Mouse (Mus musculus): Measurements from ENCODE around the gene Slc7a15. TPM values are rescaled to one million over a fixed set of nuclear protein-coding genes. Genes with fewer than 3 reads are reported as not detected.
A peak's percentile ranks its signal among the peaks of the same experiment; 100 is the strongest.

Gene Slc7a15
- total and polyA plus RNA-seq, 3 experiments, result not detected

DNA sequence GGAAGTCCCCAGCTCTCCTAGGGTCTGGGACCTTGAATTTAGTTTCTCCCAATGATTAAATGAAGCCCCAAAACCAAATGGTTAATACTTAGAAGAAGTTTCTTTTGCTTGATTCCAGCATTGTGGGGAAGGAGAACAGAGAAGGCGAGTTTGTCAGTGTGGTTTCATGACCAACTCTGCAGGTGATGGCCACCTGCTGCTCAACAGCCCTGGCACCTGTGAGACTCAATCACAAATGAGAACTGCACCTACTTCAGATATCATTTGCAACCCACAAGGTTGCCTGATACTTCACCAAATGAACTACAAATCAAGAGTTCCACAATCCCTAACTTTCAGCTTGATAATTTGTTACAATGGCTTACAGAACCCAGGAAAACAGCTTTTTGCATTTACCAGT, 71.7 kb downstream of the Slc7a15 start:
- Histone ChIP-seq H3K4me3 (ENCODE audit: low read depth, low read length) (no peak overlapping the region), H3K4me1 (ENCODE audit: insufficient read depth, low read depth, low read length) (0 out of 2 replicates have a peak, but pooled peaks cover 3% of the 10 kb centered on the region), H3K9me3 (replicated peaks) (no peaks in the 10 kb centered on the region), H3K27me3 (ENCODE audit: insufficient read depth, low read length) (no peaks in the 10 kb centered on the region), H3K36me3 (replicated peaks) (no peaks in the 10 kb centered on the region)
- no peak for DNase-seq (ENCODE audit: low spot score)
- TF ChIP-seq CTCF (IDR thresholded peaks at IDR 0.05; ENCODE audit: low read depth, low read length) (no peak), POLR2AphosphoS5 (IDR thresholded peaks at IDR 0.05; ENCODE audit: insufficient replicate concordance, low read depth, low read length) (no peak), GATA2 (IDR thresholded peaks at IDR 0.05; ENCODE audit: borderline replicate concordance, low read depth, low read length) (no peak), GATA1 (IDR thresholded peaks at IDR 0.05; ENCODE audit: borderline replicate concordance, low read length) (no peak), TAL1 (conservative IDR thresholded peaks at IDR 0.05; ENCODE audit: low read depth, low read length) (no peak)
- no peak for ATAC-seq (ENCODE audit: extremely low read depth, insufficient number of reproducible peaks, low FRiP score, poor library complexity, severe bottlenecking)

GRCm38 (mm10) chr12:8524062-8524461, 74.8 kb downstream of the Slc7a15 start:
- no peaks in the 10 kb centered on the region for H3K36me3 ChIP-seq (replicated peaks)
- H3K27me3 ChIP-seq (ENCODE audit: insufficient read depth, low read length), result no peaks in the 10 kb centered on the region
- DNase-seq (ENCODE audit: low spot score) (no peak), ATAC-seq (ENCODE audit: extremely low read depth, insufficient number of reproducible peaks, low FRiP score, poor library complexity, severe bottlenecking) (no peak)
- H3K4me1 ChIP-seq (ENCODE audit: insufficient read depth, low read depth, low read length), result peaks cover 28% of the 10 kb centered on the region
- no peaks in the 10 kb centered on the region for H3K9me3 ChIP-seq (replicated peaks)
- TF ChIP-seq POLR2AphosphoS5 (IDR thresholded peaks at IDR 0.05; ENCODE audit: insufficient replicate concordance, low read depth, low read length), result no peak
- TF ChIP-seq GATA1 (IDR thresholded peaks at IDR 0.05; ENCODE audit: borderline replicate concordance, low read length), result no peak
- no peak for TF ChIP-seq CTCF (IDR thresholded peaks at IDR 0.05; ENCODE audit: low read depth, low read length)
- TF ChIP-seq GATA2 (IDR thresholded peaks at IDR 0.05; ENCODE audit: borderline replicate concordance, low read depth, low read length), result no peak
- TF ChIP-seq TAL1 (conservative IDR thresholded peaks at IDR 0.05; ENCODE audit: low read depth, low read length), result no peak
- H3K4me3 ChIP-seq (ENCODE audit: low read depth, low read length), result no peak overlapping the region

DNA sequence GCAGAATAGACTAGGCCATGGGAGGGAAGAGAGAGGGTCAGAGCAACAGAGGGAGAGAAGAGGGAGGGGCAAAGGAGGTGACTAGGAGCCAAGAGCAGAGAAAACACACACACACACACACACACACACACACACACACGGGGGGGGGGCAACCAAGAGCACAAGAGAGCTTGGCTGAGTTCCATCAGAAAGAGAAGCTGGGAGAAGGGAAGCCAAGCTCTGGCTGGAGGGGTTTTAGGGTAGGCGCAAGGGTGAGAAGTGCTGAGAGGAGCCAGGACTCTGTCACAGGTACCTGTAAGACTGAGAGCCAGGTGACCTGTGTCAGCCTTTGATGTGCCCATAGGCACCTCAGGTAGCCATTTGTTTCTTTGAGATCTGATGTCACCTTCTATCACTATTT, 76.2 kb downstream of the Slc7a15 start:
- TF ChIP-seq GATA2 (IDR thresholded peaks at IDR 0.05; ENCODE audit: borderline replicate concordance, low read depth, low read length), result no peak
- no peak for TF ChIP-seq TAL1 (conservative IDR thresholded peaks at IDR 0.05; ENCODE audit: low read depth, low read length)
- TF ChIP-seq CTCF (IDR thresholded peaks at IDR 0.05; ENCODE audit: low read depth, low read length), result no peak
- TF ChIP-seq GATA1 (IDR thresholded peaks at IDR 0.05; ENCODE audit: borderline replicate concordance, low read length), result no peak
- Histone ChIP-seq H3K9me3 (replicated peaks) (no peaks in the 10 kb centered on the region), H3K4me1 (ENCODE audit: insufficient read depth, low read depth, low read length) (peaks cover 28% of the 10 kb centered on the region), H3K36me3 (replicated peaks) (no peaks in the 10 kb centered on the region), H3K27me3 (ENCODE audit: insufficient read depth, low read length) (no peaks in the 10 kb centered on the region), H3K4me3 (ENCODE audit: low read depth, low read length) (no peak overlapping the region)
- DNase-seq (ENCODE audit: low spot score), result no peak
- ATAC-seq (ENCODE audit: extremely low read depth, insufficient number of reproducible peaks, low FRiP score, poor library complexity, severe bottlenecking), result no peak

GRCm38 (mm10) chr12:8521375-8522047, 77.4 kb downstream of the Slc7a15 start:
- H3K9me3 ChIP-seq (replicated peaks), result no peaks in the 10 kb centered on the region
- no peaks in the 10 kb centered on the region for H3K27me3 ChIP-seq (ENCODE audit: insufficient read depth, low read length)
- peaks cover 28% of the 10 kb centered on the region for H3K4me1 ChIP-seq (ENCODE audit: insufficient read depth, low read depth, low read length)
- H3K36me3 ChIP-seq (replicated peaks), result no peaks in the 10 kb centered on the region
- DNase-seq (ENCODE audit: low spot score) (peak; percentile 65), ATAC-seq (ENCODE audit: extremely low read depth, insufficient number of reproducible peaks, low FRiP score, poor library complexity, severe bottlenecking) (peak; percentile 88)
- peak overlapping the region; percentile 36; the same call in 1 of the 2 replicates for H3K4me3 ChIP-seq (ENCODE audit: low read depth, low read length)
- no peak for TF ChIP-seq CTCF (IDR thresholded peaks at IDR 0.05; ENCODE audit: low read depth, low read length)
- TF ChIP-seq POLR2AphosphoS5 (IDR thresholded peaks at IDR 0.05; ENCODE audit: insufficient replicate concordance, low read depth, low read length), result no peak
- TF ChIP-seq GATA1 (IDR thresholded peaks at IDR 0.05; ENCODE audit: borderline replicate concordance, low read length), result no peak
- no peak for TF ChIP-seq TAL1 (conservative IDR thresholded peaks at IDR 0.05; ENCODE audit: low read depth, low read length)
- TF ChIP-seq GATA2 (IDR thresholded peaks at IDR 0.05; ENCODE audit: borderline replicate concordance, low read depth, low read length), result no peak

DNA sequence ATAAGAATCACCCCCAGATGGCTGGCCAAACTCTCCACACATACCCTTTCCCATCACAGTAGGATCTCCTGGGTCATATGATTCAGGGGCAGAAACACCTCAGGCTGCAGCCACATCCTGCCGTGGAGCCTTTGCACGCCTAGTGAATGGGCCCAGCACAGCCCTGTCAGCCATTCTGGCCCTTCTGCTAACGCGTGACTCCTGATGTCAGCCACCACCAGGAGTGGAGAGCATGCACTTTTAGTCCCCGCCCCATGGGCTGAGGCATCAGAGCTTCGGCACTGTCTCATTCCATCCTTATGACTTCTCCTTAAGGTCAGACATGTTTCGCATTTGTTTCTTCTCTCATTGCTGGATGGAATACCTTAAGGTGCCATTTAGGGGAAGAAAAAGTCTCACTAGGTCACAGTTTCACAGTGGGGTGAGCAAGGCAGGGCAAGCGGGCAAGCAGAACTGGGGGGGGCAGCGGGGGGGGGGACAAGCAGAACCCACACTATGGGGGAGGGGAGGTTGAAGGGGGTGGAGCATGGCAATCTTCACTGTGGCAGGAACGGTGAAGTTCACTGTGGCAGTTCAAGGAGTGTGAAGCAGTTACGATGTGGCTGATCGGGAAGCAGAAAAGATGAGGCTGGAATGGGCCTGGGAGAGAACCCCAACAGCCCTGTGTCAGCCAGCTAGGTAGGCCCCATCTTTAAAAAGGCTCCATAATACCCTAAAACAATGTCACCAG, 79.3 kb downstream of the Slc7a15 start:
- H3K4me1 ChIP-seq (ENCODE audit: insufficient read depth, low read depth, low read length), result peaks cover 28% of the 10 kb centered on the region
- H3K36me3 ChIP-seq (replicated peaks), result no peaks in the 10 kb centered on the region
- no peaks in the 10 kb centered on the region for H3K27me3 ChIP-seq (ENCODE audit: insufficient read depth, low read length)
- no peak overlapping the region for H3K4me3 ChIP-seq (ENCODE audit: low read depth, low read length)
- DNase-seq (ENCODE audit: low spot score) (no peak), ATAC-seq (ENCODE audit: extremely low read depth, insufficient number of reproducible peaks, low FRiP score, poor library complexity, severe bottlenecking) (peak; percentile 32; the same call in 1 of the 2 replicates)
- no peaks in the 10 kb centered on the region for H3K9me3 ChIP-seq (replicated peaks)
- no peak for TF ChIP-seq GATA1 (IDR thresholded peaks at IDR 0.05; ENCODE audit: borderline replicate concordance, low read length)
- no peak for TF ChIP-seq POLR2AphosphoS5 (IDR thresholded peaks at IDR 0.05; ENCODE audit: insufficient replicate concordance, low read depth, low read length)
- no peak for TF ChIP-seq TAL1 (conservative IDR thresholded peaks at IDR 0.05; ENCODE audit: low read depth, low read length)
- TF ChIP-seq CTCF (IDR thresholded peaks at IDR 0.05; ENCODE audit: low read depth, low read length), result no peak
- TF ChIP-seq GATA2 (IDR thresholded peaks at IDR 0.05; ENCODE audit: borderline replicate concordance, low read depth, low read length), result no peak

Data from G1E (cell line).